Mouse (Mus musculus): Measurements from ENCODE around the gene Cgas. TPM values are rescaled to one million over a fixed set of nuclear protein-coding genes. Genes with fewer than 3 reads are reported as not detected.
A peak's percentile ranks its signal among the peaks of the same experiment; 100 is the strongest.
"Not testable (repeated sequence)": the region's sequence is repeated elsewhere in the genome, so short reads cannot be mapped to it uniquely, and the experiment has no call there.

The Cgas gene
- total and polyA plus RNA-seq, 3 experiments, result 19.0 to 20.9 TPM; not detected in 1

- TF ChIP-seq ZKSCAN1 (IDR thresholded peaks at IDR 0.05; ENCODE audit: low read depth, low read length), result no peak
- TF ChIP-seq NELFE (IDR thresholded peaks at IDR 0.05; ENCODE audit: low read depth, low read length), result no peak; the same call in 1 of the 2 replicates
- TF ChIP-seq E2F4 (IDR thresholded peaks at IDR 0.05; ENCODE audit: borderline replicate concordance, low read depth, low read length), result no peak; the same call in 1 of the 2 replicates
Observed at GRCm38 (mm10) chr9:78480706-78481358, 37.8 kb upstream of the Cgas start (continued).

- peak; percentile 53 for DNase-seq (ENCODE audit: low read depth, low spot score)
Observed at GRCm38 (mm10) chr9:78480227-78480626, 37.2 kb upstream of the Cgas start.

GRCm38 (mm10) chr9:78479308-78479707 lies 36.3 kb upstream of the Cgas start:
- peak overlapping the region; percentile 61 for H3K9ac ChIP-seq (ENCODE audit: control insufficient read depth, low read depth, low read length, poor library complexity, severe bottlenecking)
- not testable (repeated sequence) for H3K4me1 ChIP-seq (ENCODE audit: control insufficient read depth in 1 of 2, insufficient read depth in 2 of 2, low read length in 2 of 2); H3K9me3 ChIP-seq (replicated peaks; ENCODE audit: insufficient read depth, low read length); H3K27me3 ChIP-seq (ENCODE audit: control insufficient read depth in 1 of 2, insufficient read depth in 2 of 2, low read length in 2 of 2)
- H3K36me3 ChIP-seq (ENCODE audit: control insufficient read depth in 1 of 2, insufficient read depth in 2 of 2, low read length in 2 of 2), result peaks cover 10 to 16% of the 10 kb centered on the region in 2 experiments
- DNase-seq (ENCODE audit: low read depth, low spot score), result peak; percentile 32
- TF ChIP-seq CHD1 (IDR thresholded peaks at IDR 0.05; ENCODE audit: low read depth, low read length), result 0 out of 2 replicates have a peak, but pooled peaks have one; percentile 82
- TF ChIP-seq POLR2A (IDR thresholded peaks at IDR 0.05; ENCODE audit: control insufficient read depth in 1 of 2, insufficient read depth in 1 of 2, low read depth in 1 of 2, low read length in 2 of 2, poor library complexity in 1 of 2), result 0 out of 4 replicates have a peak, but pooled peaks of 1 of the 2 experiments have one; percentile 24
- peak overlapping the region; percentile 42 for H3K27ac ChIP-seq (ENCODE audit: control insufficient read depth, low read depth, low read length)
- H3K4me3 ChIP-seq (ENCODE audit: control insufficient read depth in 1 of 2, insufficient read depth in 1 of 2, low read depth in 2 of 2, low read length in 2 of 2), result peak overlapping the region; percentile 58 to 84
- peaks cover 30% of the 10 kb centered on the region for H3K79me2 ChIP-seq (ENCODE audit: control insufficient read depth, insufficient read depth, low read length, poor library complexity)

More at GRCm38 (mm10) chr9:78480227-78480626, 37.2 kb upstream of the Cgas start:
- Histone ChIP-seq H3K9ac (ENCODE audit: control insufficient read depth, low read depth, low read length, poor library complexity, severe bottlenecking) (peak overlapping the region; percentile 95), H3K36me3 (ENCODE audit: control insufficient read depth in 1 of 2, insufficient read depth in 2 of 2, low read length in 2 of 2) (peaks cover 10 to 16% of the 10 kb centered on the region in 2 experiments), H3K79me2 (ENCODE audit: control insufficient read depth, insufficient read depth, low read length, poor library complexity) (peaks cover 30% of the 10 kb centered on the region), H3K27ac (ENCODE audit: control insufficient read depth, low read depth, low read length) (peak overlapping the region; percentile 86), H3K4me3 (ENCODE audit: control insufficient read depth in 1 of 2, insufficient read depth in 1 of 2, low read depth in 2 of 2, low read length in 2 of 2) (peak overlapping the region; percentile 84 to 88)
- not testable (repeated sequence) for H3K27me3 ChIP-seq (ENCODE audit: control insufficient read depth in 1 of 2, insufficient read depth in 2 of 2, low read length in 2 of 2); H3K9me3 ChIP-seq (replicated peaks; ENCODE audit: insufficient read depth, low read length); H3K4me1 ChIP-seq (ENCODE audit: control insufficient read depth in 1 of 2, insufficient read depth in 2 of 2, low read length in 2 of 2)

GRCm38 (mm10) chr9:78478009-78478605 lies 35.1 kb upstream of the Cgas start:
- H3K4me1 ChIP-seq (ENCODE audit: control insufficient read depth in 1 of 2, insufficient read depth in 2 of 2, low read length in 2 of 2); H3K9me3 ChIP-seq (replicated peaks; ENCODE audit: insufficient read depth, low read length); H3K27me3 ChIP-seq (ENCODE audit: control insufficient read depth in 1 of 2, insufficient read depth in 2 of 2, low read length in 2 of 2): not testable (repeated sequence)
- Histone ChIP-seq H3K36me3 (ENCODE audit: control insufficient read depth in 1 of 2, insufficient read depth in 2 of 2, low read length in 2 of 2) (peaks cover 10 to 16% of the 10 kb centered on the region in 2 experiments), H3K79me2 (ENCODE audit: control insufficient read depth, insufficient read depth, low read length, poor library complexity) (peaks cover 30% of the 10 kb centered on the region), H3K4me3 (ENCODE audit: control insufficient read depth in 1 of 2, insufficient read depth in 1 of 2, low read depth in 2 of 2, low read length in 2 of 2) (peak overlapping the region in 1 of 2 experiments; percentile 40; a peak in 1 of 4 replicates), H3K9ac (ENCODE audit: control insufficient read depth, low read depth, low read length, poor library complexity, severe bottlenecking) (peak overlapping the region; percentile 65), H3K27ac (ENCODE audit: control insufficient read depth, low read depth, low read length) (peak overlapping the region; percentile 44)
- TF ChIP-seq POLR2AphosphoS5 (IDR thresholded peaks at IDR 0.05; ENCODE audit: borderline replicate concordance, low read depth, low read length) (0 out of 2 replicates have a peak, but pooled peaks have one; percentile 81), NELFE (IDR thresholded peaks at IDR 0.05; ENCODE audit: low read depth, low read length) (peak; percentile 38; the same call in 1 of the 2 replicates), MAFK (IDR thresholded peaks at IDR 0.05; ENCODE audit: borderline replicate concordance, low read depth, low read length) (0 out of 2 replicates have a peak, but pooled peaks have one; percentile 5), MYB (IDR thresholded peaks at IDR 0.05; ENCODE audit: low read depth, low read length) (0 out of 2 replicates have a peak, but pooled peaks have one; percentile 4), EP300 (IDR thresholded peaks at IDR 0.05; ENCODE audit: low read depth in 1 of 2, low read length in 2 of 2) (0 out of 4 replicates have a peak, but pooled peaks of 1 of the 2 experiments have one; percentile 9)
- DNase-seq (ENCODE audit: low read depth, low spot score), result peak; percentile 43
